Mouse (Mus musculus): ENCODE results near the gene Arrdc2. TPM values are rescaled to one million over a fixed set of nuclear protein-coding genes. Genes with fewer than 3 reads are reported as not detected.
"Not testable (repeated sequence)": the region's sequence is repeated elsewhere in the genome, so short reads cannot be mapped to it uniquely, and the experiment has no call there.

Arrdc2 gene
- polyA plus RNA-seq, 1 experiment from 2014 or later = 5.2 TPM

DNA sequence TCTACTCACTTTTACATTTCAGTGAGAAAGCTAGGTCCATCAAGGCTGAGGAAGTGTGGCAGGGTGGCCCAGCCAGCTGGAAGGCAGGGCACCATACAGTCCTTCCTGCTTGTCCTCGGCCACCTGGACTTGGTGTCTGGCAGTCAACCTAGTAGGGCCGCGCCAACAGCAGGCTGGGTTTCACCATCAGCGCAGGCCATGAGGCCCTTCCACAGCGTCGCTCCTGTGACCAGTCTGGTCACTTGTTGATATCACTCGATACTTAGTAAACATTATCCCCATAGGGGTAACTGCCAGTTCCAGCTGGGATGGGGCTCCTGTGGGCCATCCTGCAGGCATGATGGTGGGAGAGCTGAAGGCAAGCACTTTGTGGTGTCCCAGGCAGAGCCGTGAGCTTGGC lies 8.0 kb downstream of the Arrdc2 start:
- 82% methylated on average over 8 of the region's 8 CpGs for WGBS
- Histone ChIP-seq H3K27me3 (ENCODE audit: low read depth, poor library complexity, severe bottlenecking) (no peaks in the 10 kb centered on the region), H3K9me3 (replicated peaks) (peaks cover 4% of the 10 kb centered on the region; the same call in 1 of the 2 replicates), H3K36me3 (peaks cover 15% of the 10 kb centered on the region), H3K4me3 (no peak overlapping the region), H3K27ac (replicated peaks) (no peak overlapping the region), H3K4me1 (peaks cover 27% of the 10 kb centered on the region)
- no peak for DNase-seq (ENCODE audit: low spot score)

DNA sequence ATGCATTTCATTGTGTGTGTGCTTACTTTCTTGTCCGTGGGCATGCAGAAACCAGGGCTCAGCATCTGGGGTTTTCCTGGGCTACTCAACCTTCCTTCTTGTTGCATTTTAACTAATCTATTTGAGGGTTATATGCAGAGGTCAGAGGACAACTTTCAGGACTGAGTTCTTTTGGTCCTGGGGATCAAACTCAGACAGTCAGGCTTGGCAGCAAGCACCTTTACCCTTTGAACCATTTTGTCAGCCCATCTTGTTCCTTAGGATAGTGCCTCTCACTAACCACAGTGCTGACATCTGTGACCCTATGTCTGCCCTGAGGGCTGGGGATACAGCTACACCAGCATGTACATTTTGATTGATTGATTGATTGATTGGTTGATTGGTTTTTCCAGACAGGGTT lies 11.7 kb downstream of the Arrdc2 start:
- 91% methylated on average over 1 of the region's 1 CpGs for WGBS
- no peak overlapping the region for H3K27ac ChIP-seq (replicated peaks)
- DNase-seq (ENCODE audit: low spot score) = no peak
- H3K36me3 ChIP-seq = no peaks in the 10 kb centered on the region
- peaks cover 16% of the 10 kb centered on the region for H3K4me1 ChIP-seq
- H3K4me3 ChIP-seq = no peak overlapping the region
- no peaks in the 10 kb centered on the region; the same call in 1 of the 2 replicates for H3K27me3 ChIP-seq (ENCODE audit: low read depth, poor library complexity, severe bottlenecking)
- peaks cover 4% of the 10 kb centered on the region; the same call in 1 of the 2 replicates for H3K9me3 ChIP-seq (replicated peaks)

DNA sequence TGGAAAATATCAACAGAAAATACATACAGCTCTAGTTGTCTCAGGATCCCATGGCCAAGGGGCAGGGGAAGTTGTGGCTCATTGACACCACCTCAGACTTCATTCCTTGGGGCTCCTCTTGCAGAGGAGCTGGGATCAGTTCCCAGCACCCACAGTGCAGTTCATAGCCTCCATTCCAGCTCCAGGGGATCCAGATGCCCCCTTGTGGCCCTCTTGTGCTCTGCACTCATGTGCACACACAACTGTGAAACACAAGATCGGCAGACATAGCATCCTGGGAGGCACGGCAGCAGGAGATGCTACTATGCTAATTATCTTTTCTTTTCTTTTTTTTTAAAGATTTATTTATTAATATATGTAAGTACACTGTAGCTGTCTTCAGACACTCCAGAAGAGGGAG lies 12.5 kb downstream of the Arrdc2 start:
- no peaks in the 10 kb centered on the region for H3K36me3 ChIP-seq
- H3K9me3 ChIP-seq (replicated peaks) = peaks cover 4% of the 10 kb centered on the region; the same call in 1 of the 2 replicates
- no peak overlapping the region for H3K4me3 ChIP-seq
- peaks cover 3% of the 10 kb centered on the region; the same call in 1 of the 2 replicates for H3K27me3 ChIP-seq (ENCODE audit: low read depth, poor library complexity, severe bottlenecking)
- no peak for DNase-seq (ENCODE audit: low spot score)
- WGBS = 94% methylated on average over 2 of the region's 2 CpGs
- H3K27ac ChIP-seq (replicated peaks) = no peak overlapping the region
- peaks cover 8% of the 10 kb centered on the region for H3K4me1 ChIP-seq

DNA sequence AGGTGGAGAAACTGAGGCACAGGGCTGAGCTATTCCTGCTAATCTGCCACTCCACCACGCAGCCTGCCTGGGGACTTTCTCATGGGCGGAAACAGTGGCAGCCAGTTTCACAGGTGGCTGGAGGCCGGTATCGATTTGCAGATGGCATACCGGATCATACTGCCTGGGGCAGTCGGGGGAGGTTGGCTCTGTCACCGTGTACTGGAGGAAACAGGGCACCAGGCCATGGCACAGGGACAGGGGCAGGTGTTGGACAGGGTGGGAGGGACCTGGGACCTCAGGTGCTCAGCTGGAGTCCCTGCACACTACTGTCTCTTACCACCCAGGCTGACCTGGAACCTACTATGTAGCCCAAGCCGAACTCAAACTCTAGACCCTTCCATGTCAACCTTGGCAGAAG lies 13.7 kb downstream of the Arrdc2 start:
- 86% methylated on average over 8 of the region's 8 CpGs for WGBS
- no peaks in the 10 kb centered on the region for H3K36me3 ChIP-seq
- peaks cover 12% of the 10 kb centered on the region; the same call in 1 of the 2 replicates for H3K4me1 ChIP-seq
- no peak overlapping the region for H3K4me3 ChIP-seq
- H3K9me3 ChIP-seq (replicated peaks) = peaks cover 4% of the 10 kb centered on the region; the same call in 1 of the 2 replicates
- no peak for DNase-seq (ENCODE audit: low spot score)
- no peak overlapping the region for H3K27ac ChIP-seq (replicated peaks)
- H3K27me3 ChIP-seq (ENCODE audit: low read depth, poor library complexity, severe bottlenecking) = peaks cover 15% of the 10 kb centered on the region

DNA sequence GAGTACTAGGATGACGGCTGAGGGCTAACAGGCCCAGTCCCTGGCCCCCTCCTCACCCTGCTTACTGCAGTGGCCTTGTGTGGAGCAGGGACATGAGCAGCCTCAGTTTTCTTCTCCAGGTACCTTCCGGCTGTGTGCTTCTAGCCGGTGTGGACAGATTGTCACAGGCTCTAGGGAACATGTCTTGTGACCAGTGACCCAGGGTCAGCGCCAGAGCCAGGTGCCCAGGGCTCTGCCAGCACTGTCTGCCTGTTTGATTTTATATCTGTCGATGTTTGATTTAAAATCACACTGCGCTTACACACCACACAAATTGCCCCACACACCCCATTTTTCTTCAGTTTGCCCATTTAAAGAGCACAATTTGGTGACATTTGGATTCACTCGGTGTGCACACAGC lies 15.7 kb downstream of the Arrdc2 start:
- H3K9me3 ChIP-seq (replicated peaks) = peaks cover 11% of the 10 kb centered on the region; the same call in 1 of the 2 replicates
- 86% methylated on average over 7 of the region's 7 CpGs for WGBS
- no peaks in the 10 kb centered on the region for H3K36me3 ChIP-seq
- peaks cover 23% of the 10 kb centered on the region for H3K4me1 ChIP-seq
- peaks cover 35% of the 10 kb centered on the region for H3K27me3 ChIP-seq (ENCODE audit: low read depth, poor library complexity, severe bottlenecking)
- H3K4me3 ChIP-seq = no peak overlapping the region
- no peak for DNase-seq (ENCODE audit: low spot score)
- H3K27ac ChIP-seq (replicated peaks) = no peak overlapping the region; the same call in 1 of the 2 replicates

DNA sequence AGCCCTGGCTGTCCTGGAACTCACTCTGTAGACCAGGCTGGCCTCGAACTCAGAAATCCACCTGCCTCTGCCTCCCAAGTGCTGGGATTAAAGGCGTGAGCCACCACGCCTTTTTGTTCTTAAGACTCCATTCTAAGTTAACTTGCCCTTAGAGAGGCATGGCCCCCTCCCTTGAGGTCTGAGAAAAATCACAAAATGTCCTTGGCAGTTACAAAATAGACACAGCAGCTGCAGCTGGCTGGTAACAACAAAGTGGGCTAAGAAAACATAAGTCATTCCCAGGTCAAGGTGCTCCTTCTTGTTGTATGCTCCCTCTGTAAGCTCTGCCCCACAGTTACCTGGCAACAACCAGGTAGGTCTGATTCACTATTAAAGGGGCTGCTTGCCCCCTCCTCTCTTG lies 16.9 kb downstream of the Arrdc2 start:
- H3K4me3 ChIP-seq; DNase-seq (ENCODE audit: low spot score); H3K27ac ChIP-seq (replicated peaks); H3K36me3 ChIP-seq: not testable (repeated sequence)
- 85% methylated on average over 3 of the region's 3 CpGs for WGBS
- peaks cover 23% of the 10 kb centered on the region for H3K4me1 ChIP-seq
- H3K27me3 ChIP-seq (ENCODE audit: low read depth, poor library complexity, severe bottlenecking) = peaks cover 43% of the 10 kb centered on the region
- H3K9me3 ChIP-seq (replicated peaks) = peaks cover 17% of the 10 kb centered on the region; the same call in 1 of the 2 replicates

DNA sequence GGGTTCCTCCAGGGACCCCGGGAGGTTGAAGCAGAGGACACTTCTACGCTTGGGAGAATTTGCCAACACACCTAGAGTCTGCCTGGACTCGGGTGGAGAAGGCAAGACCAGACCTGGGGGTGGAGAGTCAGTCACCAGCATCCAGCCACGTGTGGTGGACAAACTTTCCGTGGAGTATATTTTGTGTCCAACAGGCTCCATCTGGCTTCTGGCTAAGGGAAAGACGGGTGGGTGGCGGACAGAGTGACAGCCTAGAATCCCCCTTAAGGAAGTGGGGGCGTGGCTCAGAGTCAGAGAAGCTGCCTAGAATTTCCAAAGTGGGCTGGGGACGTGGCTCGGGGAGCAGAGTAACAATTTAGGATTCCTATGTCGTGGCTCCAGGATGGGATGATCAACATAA lies 17.5 kb downstream of the Arrdc2 start:
- no peak overlapping the region for H3K4me3 ChIP-seq
- H3K4me1 ChIP-seq = peaks cover 26% of the 10 kb centered on the region
- H3K27me3 ChIP-seq (ENCODE audit: low read depth, poor library complexity, severe bottlenecking) = peaks cover 49% of the 10 kb centered on the region
- no peak for DNase-seq (ENCODE audit: low spot score)
- H3K36me3 ChIP-seq = no peaks in the 10 kb centered on the region
- H3K9me3 ChIP-seq (replicated peaks) = peaks cover 16% of the 10 kb centered on the region; the same call in 1 of the 2 replicates
- WGBS = 55% methylated on average over 11 of the region's 11 CpGs
- H3K27ac ChIP-seq (replicated peaks) = peak overlapping the region; percentile 38; the same call in 1 of the 2 replicates

DNA sequence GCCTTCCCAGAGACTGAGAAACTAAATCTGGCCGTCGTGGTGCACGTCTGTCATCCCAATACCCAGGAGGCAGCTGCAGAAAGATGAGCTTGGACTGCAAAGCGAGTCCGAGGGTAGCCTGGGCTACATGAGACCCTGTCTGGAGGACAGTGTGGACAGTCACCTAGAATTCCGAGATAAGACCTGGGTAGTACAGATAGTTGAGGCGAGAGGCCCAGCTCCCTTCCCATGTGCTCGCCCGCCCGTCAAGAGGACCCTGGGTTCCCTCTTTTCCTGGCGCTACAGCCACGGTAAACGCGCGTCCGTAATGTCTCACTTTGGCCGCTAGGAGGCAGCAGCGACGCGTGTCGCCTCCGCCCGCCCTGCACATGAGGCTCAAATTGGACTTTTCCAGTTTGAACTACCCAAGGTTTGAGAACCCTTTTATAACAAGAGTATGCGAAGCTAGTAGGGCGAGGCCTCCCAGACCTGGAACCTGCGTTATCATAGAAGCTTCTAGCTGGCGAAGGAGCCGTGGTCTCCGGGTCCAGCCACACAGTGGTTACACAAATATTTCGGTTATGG lies 18.0 kb downstream of the Arrdc2 start:
- H3K4me1 ChIP-seq = peaks cover 31% of the 10 kb centered on the region
- peaks cover 13% of the 10 kb centered on the region; the same call in 1 of the 2 replicates for H3K9me3 ChIP-seq (replicated peaks)
- peak overlapping the region; percentile 38; the same call in 1 of the 2 replicates for H3K27ac ChIP-seq (replicated peaks)
- H3K4me3 ChIP-seq = no peak overlapping the region
- DNase-seq (ENCODE audit: low spot score) = peak; percentile 73
- peaks cover 54% of the 10 kb centered on the region for H3K27me3 ChIP-seq (ENCODE audit: low read depth, poor library complexity, severe bottlenecking)
- H3K36me3 ChIP-seq = no peaks in the 10 kb centered on the region
- 18% methylated on average over 30 of the region's 30 CpGs for WGBS

DNA sequence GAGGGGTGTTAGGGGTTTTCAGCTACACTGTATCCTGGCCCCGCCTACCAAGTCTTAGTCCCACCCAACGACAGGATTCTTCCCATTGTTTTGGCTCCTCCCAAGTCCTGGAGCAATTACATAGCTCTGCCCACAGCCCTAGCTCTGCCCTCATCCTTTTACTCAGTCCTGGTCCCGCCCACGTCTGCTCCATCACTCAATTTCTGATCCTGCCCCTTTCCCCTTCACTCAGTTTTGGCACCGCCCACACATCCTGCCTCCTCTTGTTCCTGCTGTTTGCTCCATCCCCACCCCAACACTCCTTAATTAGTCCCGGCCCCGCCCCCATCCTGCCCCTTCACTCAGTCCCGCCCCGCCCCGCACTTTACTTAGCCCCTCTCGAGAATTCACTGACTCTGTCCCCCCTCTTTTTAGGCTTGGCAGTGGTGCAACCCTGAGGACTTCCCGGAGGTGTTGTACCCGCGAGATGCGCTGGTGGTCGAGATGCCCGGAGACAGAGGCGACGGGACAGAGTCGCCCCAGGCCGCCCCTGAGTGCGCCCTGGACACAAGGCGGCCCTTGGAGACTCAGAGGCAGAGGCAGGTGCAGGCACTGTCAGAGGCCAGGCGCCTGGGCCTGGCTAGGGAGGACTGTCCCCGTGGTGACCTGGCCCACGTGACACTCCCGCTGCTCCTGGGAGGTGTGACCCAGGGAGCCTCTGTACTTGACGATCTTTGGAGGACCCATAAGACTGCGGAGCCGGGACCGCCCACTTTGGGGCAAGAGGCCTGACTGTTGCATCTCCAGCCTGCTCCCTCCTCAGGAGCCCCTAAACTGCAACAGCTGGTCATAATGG lies 19.2 kb downstream of the Arrdc2 start:
- peaks cover 65% of the 10 kb centered on the region for H3K27me3 ChIP-seq (ENCODE audit: low read depth, poor library complexity, severe bottlenecking)
- H3K36me3 ChIP-seq = no peaks in the 10 kb centered on the region
- DNase-seq (ENCODE audit: low spot score) = peak; percentile 59
- H3K4me3 ChIP-seq = peak overlapping the region; percentile 28
- no peak overlapping the region for H3K27ac ChIP-seq (replicated peaks)
- H3K9me3 ChIP-seq (replicated peaks) = peaks cover 13% of the 10 kb centered on the region; the same call in 1 of the 2 replicates
- H3K4me1 ChIP-seq = peaks cover 32% of the 10 kb centered on the region
- WGBS = 3% methylated on average over 31 of the region's 31 CpGs

DNA sequence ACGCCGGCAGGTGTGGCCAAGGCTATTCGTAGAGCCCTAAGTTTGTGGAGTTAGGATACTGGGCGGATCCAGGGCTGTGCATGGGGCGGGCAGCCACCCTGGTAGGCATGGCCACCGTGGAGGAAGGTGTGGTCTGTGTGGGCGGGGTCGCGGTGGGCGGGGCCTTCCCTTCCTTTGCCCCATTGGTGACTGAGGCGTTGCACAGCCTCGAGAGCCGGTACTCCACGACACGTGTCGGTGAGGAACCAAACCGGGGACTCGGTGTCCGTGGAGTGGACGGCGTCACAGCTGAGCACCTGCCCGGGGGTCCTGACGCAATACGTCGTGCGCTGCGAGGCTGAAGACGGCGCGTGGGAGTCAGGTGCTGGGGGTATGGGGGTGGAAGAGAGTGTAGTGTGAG lies 22.8 kb downstream of the Arrdc2 start:
- Histone ChIP-seq H3K4me3 (peak overlapping the region; percentile 34), H3K27ac (replicated peaks) (no peak overlapping the region), H3K36me3 (no peaks in the 10 kb centered on the region), H3K9me3 (replicated peaks) (peaks cover 13% of the 10 kb centered on the region; the same call in 1 of the 2 replicates), H3K27me3 (ENCODE audit: low read depth, poor library complexity, severe bottlenecking) (peaks cover 90% of the 10 kb centered on the region), H3K4me1 (peaks cover 28% of the 10 kb centered on the region)
- DNase-seq (ENCODE audit: low spot score) = no peak
- 7% methylated on average over 30 of the region's 30 CpGs for WGBS

DNA sequence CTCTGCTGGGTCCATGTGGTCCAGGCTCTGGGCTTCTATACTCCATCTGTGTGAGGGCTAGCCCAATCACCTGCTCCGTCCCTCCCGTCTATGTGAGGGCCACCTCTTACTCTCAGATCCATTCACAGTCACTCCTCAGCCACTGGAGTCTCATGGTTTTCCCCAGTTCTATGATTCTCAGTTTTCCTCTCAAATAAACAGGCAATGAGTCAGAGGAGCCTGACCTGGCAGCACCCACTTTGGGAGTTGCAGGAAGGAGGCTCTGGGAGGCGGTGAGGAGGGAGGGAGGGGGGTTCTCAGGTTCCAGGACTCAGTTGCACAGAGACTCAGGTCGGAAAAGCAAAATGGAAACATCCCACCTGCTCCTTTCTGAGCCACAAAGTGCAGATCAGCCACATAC lies 26.6 kb downstream of the Arrdc2 start:
- no peak overlapping the region for H3K27ac ChIP-seq (replicated peaks)
- 61% methylated on average over 4 of the region's 4 CpGs for WGBS

DNA sequence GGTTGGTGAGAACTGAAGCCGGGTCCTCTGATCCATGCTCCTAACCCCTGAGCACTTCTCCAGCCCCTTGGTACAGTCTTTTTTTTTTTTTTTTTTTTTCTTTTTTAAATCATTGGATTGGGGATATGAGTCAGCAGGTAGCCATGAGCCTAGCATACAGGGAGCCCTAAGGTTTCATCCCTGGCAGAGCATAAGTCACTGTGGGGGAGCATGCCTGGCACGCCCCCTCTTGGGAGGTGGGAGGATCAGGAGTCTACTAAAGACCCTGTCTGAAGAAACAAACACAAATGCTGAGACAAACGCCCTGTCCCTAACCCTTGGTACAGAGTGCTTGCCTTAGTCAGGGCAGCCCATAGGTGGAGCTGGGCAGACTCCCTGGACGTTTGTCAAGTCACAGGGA lies 27.5 kb downstream of the Arrdc2 start:
- peaks cover 83% of the 10 kb centered on the region for H3K27me3 ChIP-seq (ENCODE audit: low read depth, poor library complexity, severe bottlenecking)
- no peak overlapping the region for H3K4me3 ChIP-seq
- no peak for DNase-seq (ENCODE audit: low spot score)
- H3K4me1 ChIP-seq = peaks cover 22% of the 10 kb centered on the region
- 37% methylated on average over 4 of the region's 4 CpGs for WGBS
- H3K36me3 ChIP-seq = no peaks in the 10 kb centered on the region
- H3K9me3 ChIP-seq (replicated peaks) = no peaks in the 10 kb centered on the region
- no peak overlapping the region for H3K27ac ChIP-seq (replicated peaks)

More for the DNA sequence above, 26.6 kb downstream of the Arrdc2 start:
- H3K36me3 ChIP-seq = no peaks in the 10 kb centered on the region
- DNase-seq (ENCODE audit: low spot score) = no peak
- peaks cover 83% of the 10 kb centered on the region for H3K27me3 ChIP-seq (ENCODE audit: low read depth, poor library complexity, severe bottlenecking)
- no peaks in the 10 kb centered on the region for H3K9me3 ChIP-seq (replicated peaks)
- H3K4me3 ChIP-seq = no peak overlapping the region
- peaks cover 25% of the 10 kb centered on the region for H3K4me1 ChIP-seq
